ENCODE assay signal across 21 mouse cellular contexts in the genomic region with DNA sequence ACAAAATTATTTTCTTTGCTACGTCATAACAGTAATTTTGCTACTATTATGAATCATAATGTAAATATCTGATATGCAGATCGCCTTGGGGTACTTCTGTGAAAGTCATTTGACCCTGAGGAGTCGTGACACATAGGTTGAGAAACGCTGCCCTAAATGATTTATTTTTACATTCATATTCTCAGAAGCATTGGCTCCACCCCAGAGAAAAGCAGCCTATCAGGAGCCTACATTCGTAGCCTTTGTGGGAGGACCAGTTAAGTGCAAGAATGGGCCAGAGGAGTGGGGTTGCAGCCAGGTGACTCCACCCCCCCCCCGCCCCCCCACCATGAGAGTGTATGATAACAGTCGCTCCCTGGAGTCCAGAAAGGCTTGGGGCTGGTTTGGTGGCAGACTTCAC. TPM values are rescaled to one million over a fixed set of nuclear protein-coding genes. Genes with fewer than 3 reads are reported as not detected.
DNase-seq lines count a peak whose midpoint lies in the region; TF ChIP-seq lines count a peak whose summit lies in the region.
"Had no signal": no experiment of that assay in that cellular context is flagged by ENCODE, and none has a peak within 500 bp of the region (broad histone marks: within the 10 kb centered on the region; RNA-seq: fewer than 3 reads in every experiment).

No protein-coding gene starts in this region.

- no peak for TF ChIP-seq CTCF in MEL (IDR thresholded peaks at IDR 0.05 in 2 of 3, conservative IDR thresholded peaks at IDR 0.05 in 1 of 3; ENCODE audit: control insufficient read depth in 1 of 3, insufficient read depth in 1 of 3, low read depth in 2 of 3, low read length in 3 of 3, poor library complexity in 1 of 3, severe bottlenecking in 1 of 3)

- peak; percentile 47 for DNase-seq in adrenal gland, adult 8-10 months
- no peak for DNase-seq in adrenal gland, postnatal 25 days
- peak; percentile 31 for DNase-seq in CD4-positive helper T cell, adult 2 months (ENCODE audit: low read depth, low spot score)
- DNase-seq in MEL (ENCODE audit: low read depth, low spot score): peak; percentile 66
- DNase-seq in adrenal gland, postnatal 36 days: peak; percentile 40 to 53
- DNase-seq in gastrocnemius, postnatal 25 days: no peak
- no peak for DNase-seq in kidney, adult 18-20 months
- DNase-seq in left cerebral cortex, postnatal 36 days (ENCODE audit: low spot score in 2 of 2): no peak
- DNase-seq: B cell, adult 2 months; cerebellum, adult 11-12 months; cerebellum, postnatal 10 days; heart, adult 2 months; heart, postnatal 14 days; kidney, adult 8-10 months; kidney, postnatal 36 days had no signal

- H3K4me3 ChIP-seq in MEL (ENCODE audit: control insufficient read depth in 1 of 2, insufficient read depth in 1 of 2, low read depth in 2 of 2, low read length in 2 of 2): no peak overlapping the region
- H3K4me3 ChIP-seq: embryonic facial prominence, embryonic 10.5 days; forebrain, embryonic 13.5 days; heart, adult 2 months; heart, embryonic 15.5 days; hindbrain, embryonic 13.5 days had no signal

- H3K4me1 ChIP-seq in MEL (ENCODE audit: control insufficient read depth in 1 of 2, insufficient read depth in 2 of 2, low read length in 2 of 2): peaks cover 4 to 8% of the 10 kb centered on the region in 2 experiments; a peak in 3 of 4 replicates

- H3K27me3 ChIP-seq in MEL (ENCODE audit: control insufficient read depth in 1 of 2, insufficient read depth in 2 of 2, low read length in 2 of 2): peaks cover 0 to 5% of the 10 kb centered on the region in 2 experiments
- H3K27me3 ChIP-seq: heart, embryonic 15.5 days had no signal

- no peak overlapping the region for H3K27ac ChIP-seq in MEL (ENCODE audit: control insufficient read depth, low read depth, low read length)
- H3K27ac ChIP-seq: embryonic facial prominence, embryonic 10.5 days; forebrain, embryonic 13.5 days; heart, adult 2 months; heart, embryonic 15.5 days; hindbrain, embryonic 13.5 days; hindbrain, postnatal 0 days; kidney, postnatal 0 days had no signal

- no peak for TF ChIP-seq RAD21 in MEL (IDR thresholded peaks at IDR 0.05; ENCODE audit: low read depth, low read length)

- H3K9ac ChIP-seq in MEL (ENCODE audit: control insufficient read depth, low read depth, low read length, poor library complexity, severe bottlenecking): no peak overlapping the region
- H3K9ac ChIP-seq: forebrain, embryonic 13.5 days; heart, embryonic 15.5 days; hindbrain, embryonic 13.5 days had no signal

- H3K79me2 ChIP-seq in MEL (ENCODE audit: control insufficient read depth, insufficient read depth, low read length, poor library complexity): peaks cover 10% of the 10 kb centered on the region

- peaks cover 0 to 4% of the 10 kb centered on the region in 2 experiments; a peak in 2 of 4 replicates for H3K36me3 ChIP-seq in MEL (ENCODE audit: control insufficient read depth in 1 of 2, insufficient read depth in 2 of 2, low read length in 2 of 2)
- H3K36me3 ChIP-seq: embryonic facial prominence, embryonic 10.5 days; heart, embryonic 15.5 days; hindbrain, embryonic 13.5 days had no signal

- intact Hi-C loops in left cerebral cortex, postnatal 36 days (cut with DNase I): no loop called here

- H3K9me3 ChIP-seq in MEL (replicated peaks; ENCODE audit: insufficient read depth, low read length): no peaks in the 10 kb centered on the region
- H3K9me3 ChIP-seq: embryonic facial prominence, embryonic 10.5 days; forebrain, embryonic 13.5 days; heart, embryonic 15.5 days; hindbrain, embryonic 13.5 days had no signal

- TF ChIP-seq EP300 in MEL (IDR thresholded peaks at IDR 0.05; ENCODE audit: low read depth in 1 of 2, low read length in 2 of 2): no peak

- TF ChIP-seq POLR2A in MEL (IDR thresholded peaks at IDR 0.05; ENCODE audit: control insufficient read depth in 1 of 2, insufficient read depth in 1 of 2, low read depth in 1 of 2, low read length in 2 of 2, poor library complexity in 1 of 2): no peak

TF ChIP-seq in MEL, 35 proteins besides CTCF, POLR2A, EP300 and RAD21:
- TF ChIP-seq MAZ (IDR thresholded peaks at IDR 0.05; ENCODE audit: low read depth, low read length): no peak
- TF ChIP-seq TCF12 (IDR thresholded peaks at IDR 0.05; ENCODE audit: low read depth, low read length): no peak
- TF ChIP-seq CHD1 (IDR thresholded peaks at IDR 0.05; ENCODE audit: low read depth, low read length): no peak
- TF ChIP-seq MAFK (IDR thresholded peaks at IDR 0.05; ENCODE audit: borderline replicate concordance, low read depth, low read length): no peak
- TF ChIP-seq MAX (IDR thresholded peaks at IDR 0.05; ENCODE audit: low read length): no peak
- TF ChIP-seq ZC3H11A (IDR thresholded peaks at IDR 0.05; ENCODE audit: low read depth, low read length): no peak
- no peak for TF ChIP-seq MYC (IDR thresholded peaks at IDR 0.05; ENCODE audit: low read depth, low read length)
- TF ChIP-seq CHD2 (IDR thresholded peaks at IDR 0.05; ENCODE audit: low read length): no peak
- no peak for TF ChIP-seq MXI1 (IDR thresholded peaks at IDR 0.05; ENCODE audit: low read depth, low read length)
- TF ChIP-seq SIN3A (IDR thresholded peaks at IDR 0.05; ENCODE audit: low read length): no peak

RNA-seq across cellular contexts. Expression of gene Anxa11, which starts 2.2 kb away (rescaled TPM):
- 10 to 100 TPM; 61.8 to 90.0 (median 71.0) TPM for total RNA-seq in adrenal gland, adult 8-10 months (2022)
- 70.1 and 72.0 TPM in 2 replicates for total RNA-seq in adrenal gland, postnatal 25 days (2021)
- total RNA-seq in MEL (2012; rRNA removed): 7.3 and 7.6 TPM in 2 replicates
- 10 to 100 TPM in 1 of 2 experiments, not detected in 1; 40.5 TPM for polyA plus RNA-seq in MEL (2012; ENCODE audit: insufficient read depth in 1 of 2, insufficient read length in 2 of 2, low read depth in 1 of 2, low replicate concordance in 2 of 2, missing spikeins in 1 of 2)
- 10 to 100 TPM; 57.8 to 84.4 TPM for total RNA-seq in adrenal gland, postnatal 36 days (2021)
- total RNA-seq in gastrocnemius, postnatal 25 days (2021): 10 to 100 TPM; 79.2 to 96.7 TPM
- total RNA-seq in left cerebral cortex, postnatal 36 days (2021): 10 to 100 TPM; 32.7 to 34.8 TPM

Comparison
In these comparisons a context has a peak if more than half of its experiments do, and no peak if none do; other contexts are left out.
1. DNase-seq: peak in adrenal gland, adult 8-10 months (single experiment), CD4-positive helper T cell, adult 2 months (single experiment), MEL (single experiment) and adrenal gland, postnatal 36 days (2 of 2); none in adrenal gland, postnatal 25 days (single experiment), gastrocnemius, postnatal 25 days (single experiment), kidney, adult 18-20 months (single experiment) and left cerebral cortex, postnatal 36 days (0 of 2).